In genomic region chr13:43148692-43149091, GRCm38 (mm10) we compare ENCODE assay signal across 22 mouse cellular contexts. TPM values are rescaled to one million over a fixed set of nuclear protein-coding genes. Genes with fewer than 3 reads are reported as not detected.
DNase-seq lines count a peak whose midpoint lies in the region; ATAC-seq and TF ChIP-seq lines count a peak whose summit lies in the region.
"Had no signal": no experiment of that assay in that cellular context is flagged by ENCODE, and none has a peak within 500 bp of the region (broad histone marks: within the 10 kb centered on the region; RNA-seq: fewer than 3 reads in every experiment).

No protein-coding gene starts in this region.

- WGBS in stomach, postnatal 0 days: 55% methylated on average over 4 of the region's 4 CpGs
- 90% methylated on average over 4 of the region's 4 CpGs for WGBS in midbrain, embryonic 15.5 days

- no peak overlapping the region for H3K9ac ChIP-seq in stomach, postnatal 0 days (ENCODE audit: low read length)
- no peak overlapping the region for H3K9ac ChIP-seq in midbrain, embryonic 15.5 days
- H3K9ac ChIP-seq: heart, embryonic 15.5 days; hindbrain, embryonic 15.5 days; liver, embryonic 13.5 days; neural tube, embryonic 15.5 days had no signal

- no peaks in the 10 kb centered on the region for H3K27me3 ChIP-seq in stomach, postnatal 0 days (ENCODE audit: control insufficient read depth, insufficient read depth, low read length)
- H3K27me3 ChIP-seq in midbrain, embryonic 15.5 days (replicated peaks): no peaks in the 10 kb centered on the region
- H3K27me3 ChIP-seq: heart, embryonic 15.5 days; hindbrain, embryonic 15.5 days; liver, embryonic 13.5 days; neural tube, embryonic 15.5 days; Patski had no signal

- no peak for TF ChIP-seq EP300 in stomach, postnatal 0 days (optimal IDR thresholded peaks at IDR 0.05)

- ATAC-seq in granulocyte monocyte progenitor cell, adult 5-6 weeks (replicated peaks; ENCODE audit: poor library complexity, severe bottlenecking): peak; percentile 72
- ATAC-seq in stomach, postnatal 0 days (ENCODE audit: low FRiP score, low TSS enrichment): peak; percentile 86
- no peak for ATAC-seq in midbrain, embryonic 15.5 days (replicated peaks)
- ATAC-seq: Patski had no signal

- no peaks in the 10 kb centered on the region for H3K4me1 ChIP-seq in stomach, postnatal 0 days (replicated peaks; ENCODE audit: control insufficient read depth, insufficient read depth)
- H3K4me1 ChIP-seq in midbrain, embryonic 15.5 days: no peaks in the 10 kb centered on the region
- H3K4me1 ChIP-seq: hindbrain, embryonic 15.5 days; liver, embryonic 13.5 days; neural tube, embryonic 15.5 days had no signal

- no peak for TF ChIP-seq CTCF in stomach, postnatal 0 days (IDR thresholded peaks at IDR 0.05; ENCODE audit: low read depth)

- no peak overlapping the region for H3K4me2 ChIP-seq in stomach, postnatal 0 days (replicated peaks; ENCODE audit: low read depth)
- no peak overlapping the region for H3K4me2 ChIP-seq in midbrain, embryonic 15.5 days
- H3K4me2 ChIP-seq: heart, embryonic 15.5 days; hindbrain, embryonic 15.5 days; liver, embryonic 13.5 days; neural tube, embryonic 15.5 days had no signal

- H3K9me3 ChIP-seq in stomach, postnatal 0 days (ENCODE audit: control insufficient read depth, low read length): no peaks in the 10 kb centered on the region
- no peaks in the 10 kb centered on the region for H3K9me3 ChIP-seq in midbrain, embryonic 15.5 days
- H3K9me3 ChIP-seq: embryonic facial prominence, embryonic 10.5 days; forebrain, embryonic 10.5 days; heart, embryonic 15.5 days; hindbrain, embryonic 15.5 days; liver, embryonic 13.5 days; midbrain, embryonic 10.5 days; neural tube, embryonic 15.5 days had no signal

- H3K36me3 ChIP-seq in stomach, postnatal 0 days (ENCODE audit: control insufficient read depth, insufficient read depth, low read length): no peaks in the 10 kb centered on the region
- peaks cover 3% of the 10 kb centered on the region; the same call in 1 of the 2 replicates for H3K36me3 ChIP-seq in midbrain, embryonic 15.5 days (replicated peaks)

- H3K27ac ChIP-seq in stomach, postnatal 0 days (replicated peaks): 0 out of 2 replicates have a peak overlapping the region, but pooled peaks have one; percentile 40
- H3K27ac ChIP-seq in midbrain, embryonic 15.5 days: no peak overlapping the region
- H3K27ac ChIP-seq: embryonic facial prominence, embryonic 10.5 days; forebrain, embryonic 10.5 days; gastrocnemius, adult 2 months; heart, embryonic 15.5 days; hindbrain, embryonic 15.5 days; left cerebral cortex, adult 2 months; liver, embryonic 13.5 days; midbrain, embryonic 10.5 days; neural tube, embryonic 15.5 days had no signal

- no peak overlapping the region for H3K4me3 ChIP-seq in stomach, postnatal 0 days (ENCODE audit: low read depth, low read length)
- no peak overlapping the region for H3K4me3 ChIP-seq in midbrain, embryonic 15.5 days
- H3K4me3 ChIP-seq: embryonic facial prominence, embryonic 10.5 days; forebrain, embryonic 10.5 days; gastrocnemius, adult 2 months; heart, embryonic 15.5 days; hindbrain, embryonic 15.5 days; left cerebral cortex, adult 2 months; liver, embryonic 13.5 days; midbrain, embryonic 10.5 days; neural tube, embryonic 15.5 days had no signal

- peak; percentile 26 for DNase-seq in layer of hippocampus, adult 9-11 months
- no peak for DNase-seq in layer of hippocampus, adult 9-10 months (ENCODE audit: low spot score)
- DNase-seq in MN1 (ENCODE audit: low spot score): peak; percentile 23
- peak; percentile 52 for DNase-seq in stomach, postnatal 0 days (ENCODE audit: low spot score)
- no peak for DNase-seq in cerebellum, postnatal 36 days
- DNase-seq: adrenal gland, adult 8-10 months; cerebellum, adult 8-10 months; gastrocnemius, adult 2 months; heart, postnatal 4 days; kidney, postnatal 36 days; liver, embryonic 13.5 days; lung, adult 2 months had no signal

RNA-seq across cellular contexts. Expression of gene Tbc1d7, which starts 22.6 kb away (rescaled TPM):
- total RNA-seq in granulocyte monocyte progenitor cell, adult 5-6 weeks (2014; fragmentation: Nextera tagmentation): 16.7 and 34.8 TPM in 2 replicates
- total RNA-seq in granulocyte monocyte progenitor cell, adult 5-6 weeks (2017): 8.2 and 12.7 TPM in 2 replicates
- polyA plus RNA-seq in stomach, postnatal 0 days (2015; fragmentation: Nextera tagmentation; extraction: Ambion mirVana): 30.9 and 31.3 TPM in 2 replicates
- polyA plus RNA-seq in midbrain, embryonic 15.5 days (2015; fragmentation: Nextera tagmentation; extraction: Ambion mirVana): 84.9 and 93.0 TPM in 2 replicates

Comparison
In these comparisons a context has a peak if more than half of its experiments do, and no peak if none do; other contexts are left out.
1. DNase-seq: peak in layer of hippocampus, adult 9-11 months (single experiment), MN1 (single experiment) and stomach, postnatal 0 days (single experiment); none in layer of hippocampus, adult 9-10 months (single experiment) and cerebellum, postnatal 36 days (0 of 2).